Mouse (Mus musculus): ENCODE measurements around the gene Pabpc1l.

DNA sequence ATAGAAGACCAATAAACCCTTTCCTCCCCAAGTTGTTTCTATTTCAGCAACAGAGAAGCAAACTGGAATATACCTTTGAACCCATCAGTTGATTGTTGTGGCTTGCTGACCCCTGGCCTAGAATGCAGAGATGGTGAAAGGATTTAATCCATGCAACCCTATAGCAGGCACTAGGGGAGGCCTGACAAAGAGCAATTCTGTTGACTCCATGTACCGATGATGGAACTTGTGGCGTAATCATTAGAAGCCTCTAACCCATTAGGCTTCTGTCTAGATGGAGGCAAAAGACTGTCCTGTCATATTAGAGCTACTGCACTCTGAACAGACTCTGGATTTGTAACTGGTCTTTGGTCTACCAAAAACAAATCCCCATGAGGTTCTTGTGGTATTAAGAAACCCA, 32.4 kb upstream of the Pabpc1l start:
- TF ChIP-seq EP300 (IDR thresholded peaks at IDR 0.05; ENCODE audit: low read length), result no peak
- TF ChIP-seq JUND (conservative IDR thresholded peaks at IDR 0.05; ENCODE audit: low read depth, low read length), result no peak
- no peak for TF ChIP-seq GABPA (IDR thresholded peaks at IDR 0.05; ENCODE audit: insufficient replicate concordance, low read depth, low read length)
- TF ChIP-seq NELFE (IDR thresholded peaks at IDR 0.05; ENCODE audit: low read depth, low read length), result no peak
- TF ChIP-seq CTCF (conservative IDR thresholded peaks at IDR 0.05 in 1 of 2, IDR thresholded peaks at IDR 0.05 in 1 of 2; ENCODE audit: low read depth in 2 of 2, low read length in 2 of 2), result no peak
- TF ChIP-seq SIN3A (IDR thresholded peaks at IDR 0.05; ENCODE audit: low read length), result no peak
- no peak for TF ChIP-seq POLR2A (IDR thresholded peaks at IDR 0.05; ENCODE audit: low read depth, low read length)
- no peak for TF ChIP-seq CHD1 (IDR thresholded peaks at IDR 0.05; ENCODE audit: low read depth, low read length)
- no peak for TF ChIP-seq BHLHE40 (IDR thresholded peaks at IDR 0.05; ENCODE audit: low read depth, low read length)
- TF ChIP-seq MEF2A (IDR thresholded peaks at IDR 0.05; ENCODE audit: borderline replicate concordance, low read depth, low read length), result no peak
- no peak for TF ChIP-seq POLR2AphosphoS2 (IDR thresholded peaks at IDR 0.05; ENCODE audit: low read depth, low read length)
- TF ChIP-seq MAZ (IDR thresholded peaks at IDR 0.05; ENCODE audit: low read depth, low read length), result no peak
- TF ChIP-seq MAX (IDR thresholded peaks at IDR 0.05; ENCODE audit: low read length), result no peak

Data from CH12.LX (cell line).